Mouse (Mus musculus) stomach, postnatal 0 days (tissue): ENCODE measurements around the gene Fam219a. TPM values are rescaled to one million over a fixed set of nuclear protein-coding genes. Genes with fewer than 3 reads are reported as not detected.

ENCODE experiments used
- ATAC-seq: fragments of 200-750 bp; cut with Nextera tagmentation; 2 replicates; pipeline ENCODE4 v1.8.0; 2017; ENCODE audit not compliant: low FRiP score, low TSS enrichment
- DNase-seq: peaks from one replicate; pipeline ENCODE4 v3.0.0-alpha.2; 2016; ENCODE audit warnings: low spot score
- H3K27ac ChIP-seq: fragments of 300-500 bp; sonication (generic); replicated peaks from 2 replicates; pipeline ENCODE4 v1.5.1; 2014; ENCODE audit warnings: mild to moderate bottlenecking, control low read depth
- H3K27me3 ChIP-seq: fragments of 300-500 bp; sonication (generic); 2 replicates; pipeline ENCODE4 v1.6.1; 2014; ENCODE audit warnings: low read length; ENCODE audit not compliant: control insufficient read depth, insufficient read depth
- H3K36me3 ChIP-seq: fragments of 300-500 bp; sonication (generic); 2 replicates; pipeline ENCODE4 v1.6.1; 2014; ENCODE audit warnings: low read length, mixed read lengths; ENCODE audit not compliant: control insufficient read depth, insufficient read depth
- H3K4me1 ChIP-seq: fragments of 300-500 bp; sonication (generic); replicated peaks from 2 replicates; pipeline ENCODE4 v1.6.1; 2014; ENCODE audit warnings: antibody characterized with exemption; ENCODE audit not compliant: control insufficient read depth, insufficient read depth
- H3K4me2 ChIP-seq: fragments of 300-500 bp; sonication (generic); replicated peaks from 2 replicates; pipeline ENCODE4 v1.6.1; 2014; ENCODE audit warnings: low read depth, mild to moderate bottlenecking, control low read depth, moderate library complexity
- H3K4me3 ChIP-seq: fragments of 300-500 bp; sonication (generic); 2 replicates; pipeline ENCODE4 v1.5.1; 2014; ENCODE audit warnings: low read depth, low read length, control low read depth
- H3K9ac ChIP-seq: fragments of 300-500 bp; sonication (generic); 2 replicates; pipeline ENCODE4 v1.6.1; 2014; ENCODE audit warnings: mild to moderate bottlenecking, low read length, control low read depth, mixed read lengths
- H3K9me3 ChIP-seq: fragments of 300-500 bp; sonication (generic); 2 replicates; pipeline ENCODE4 v1.6.1; 2016; ENCODE audit warnings: low read length; ENCODE audit not compliant: control insufficient read depth
- CTCF ChIP-seq: IDR thresholded peaks from 2 replicates; pipeline ENCODE4 v1.5.1; 2016; ENCODE audit warnings: antibody characterized with exemption, low read depth, mild to moderate bottlenecking, moderate library complexity
- EP300 ChIP-seq: optimal IDR thresholded peaks from 2 replicates; pipeline ENCODE3; 2016; ENCODE audit warnings: antibody characterized with exemption
- WGBS: fragments of 180-500 bp; shearing (Covaris S2); extraction: QIAGEN DNeasy Blood & Tissue Kit; methylation state at CpG from one replicate; pipeline ENCODE4 v1.1.7; 2014; 5-methylcytosine and 5-hydroxymethylcytosine counted together
- polyA plus RNA-seq: library from polyadenylated mRNA; unstranded; fragments of >200 nt; fragmentation: Nextera tagmentation; extraction: Ambion mirVana; gene quantifications from 2 replicates; pipeline ENCODE4 v1.2.1, GENCODE M21; 2015

Fam219a gene
- polyA plus RNA-seq, 1 experiment from 2014 or later = 1.4 TPM

- Histone ChIP-seq H3K27me3 (no peaks in the 10 kb centered on the region), H3K9me3 (no peaks in the 10 kb centered on the region), H3K4me3 (no peak overlapping the region), H3K4me1 (no peaks in the 10 kb centered on the region), H3K36me3 (no peaks in the 10 kb centered on the region), H3K4me2 (no peak overlapping the region), H3K9ac (no peak overlapping the region), H3K27ac (no peak overlapping the region)
- TF ChIP-seq CTCF = no peak
- ATAC-seq (no peak), DNase-seq (peak; percentile 50)
- 16% methylated on average over 8 of the region's 8 CpGs for WGBS
These were observed 23.4 kb downstream of the Fam219a start for GRCm38 (mm10) chr4:41545985-41546384.

GRCm38 (mm10) chr4:41542136-41542535 lies 27.2 kb downstream of the Fam219a start:
- Histone ChIP-seq H3K4me3 (no peak overlapping the region), H3K36me3 (no peaks in the 10 kb centered on the region), H3K9ac (no peak overlapping the region), H3K4me2 (no peak overlapping the region), H3K4me1 (no peaks in the 10 kb centered on the region), H3K27me3 (no peaks in the 10 kb centered on the region), H3K9me3 (no peaks in the 10 kb centered on the region), H3K27ac (no peak overlapping the region)
- no peak for TF ChIP-seq EP300
- TF ChIP-seq CTCF = no peak
- DNase-seq (no peak), ATAC-seq (no peak)
- WGBS = 78% methylated on average over 8 of the region's 8 CpGs

- H3K4me3 ChIP-seq = no peak overlapping the region
- no peak overlapping the region for H3K27ac ChIP-seq
- H3K9me3 ChIP-seq = no peaks in the 10 kb centered on the region
- H3K4me1 ChIP-seq = no peaks in the 10 kb centered on the region
- DNase-seq (no peak), ATAC-seq (no peak)
- H3K27me3 ChIP-seq = no peaks in the 10 kb centered on the region
- WGBS = 74% methylated on average over 5 of the region's 5 CpGs
- H3K36me3 ChIP-seq = no peaks in the 10 kb centered on the region
- TF ChIP-seq CTCF = no peak
- TF ChIP-seq EP300 = no peak
- H3K9ac ChIP-seq = no peak overlapping the region
- no peak overlapping the region for H3K4me2 ChIP-seq
These were observed 34.5 kb downstream of the Fam219a start for GRCm38 (mm10) chr4:41534866-41535265.

- H3K9ac ChIP-seq = no peak overlapping the region
- no peaks in the 10 kb centered on the region for H3K27me3 ChIP-seq
- H3K4me1 ChIP-seq = no peaks in the 10 kb centered on the region
- no peak overlapping the region for H3K4me2 ChIP-seq
- no peak overlapping the region for H3K27ac ChIP-seq
- no peak for TF ChIP-seq CTCF
- TF ChIP-seq EP300 = no peak
- ATAC-seq = no peak
- H3K36me3 ChIP-seq = no peaks in the 10 kb centered on the region
- H3K4me3 ChIP-seq = no peak overlapping the region
- DNase-seq = peak; percentile 49
- WGBS = 21% methylated on average over 6 of the region's 6 CpGs
- H3K9me3 ChIP-seq = no peaks in the 10 kb centered on the region
These were observed 36.9 kb downstream of the Fam219a start for GRCm38 (mm10) chr4:41532420-41532819.

GRCm38 (mm10) chr4:41527996-41528395 lies 41.3 kb downstream of the Fam219a start:
- ATAC-seq (no peak), DNase-seq (no peak)
- Histone ChIP-seq H3K4me2 (no peak overlapping the region), H3K27me3 (no peaks in the 10 kb centered on the region), H3K36me3 (no peaks in the 10 kb centered on the region), H3K4me1 (no peaks in the 10 kb centered on the region), H3K27ac (no peak overlapping the region), H3K4me3 (no peak overlapping the region), H3K9ac (no peak overlapping the region), H3K9me3 (no peaks in the 10 kb centered on the region)
- WGBS = 27% methylated on average over 8 of the region's 8 CpGs
- TF ChIP-seq CTCF = no peak
- TF ChIP-seq EP300 = no peak

GRCm38 (mm10) chr4:41527076-41527475 lies 42.3 kb downstream of the Fam219a start:
- no peak for ATAC-seq
- no peak overlapping the region for H3K4me3 ChIP-seq
- WGBS = 51% methylated on average over 13 of the region's 13 CpGs

More at GRCm38 (mm10) chr4:41527076-41527475, 42.3 kb downstream of the Fam219a start:
- no peak for TF ChIP-seq CTCF
- no peaks in the 10 kb centered on the region for H3K4me1 ChIP-seq
- H3K9ac ChIP-seq = no peak overlapping the region
- no peaks in the 10 kb centered on the region for H3K9me3 ChIP-seq
- no peak for DNase-seq
- H3K27me3 ChIP-seq = no peaks in the 10 kb centered on the region
- H3K4me2 ChIP-seq = no peak overlapping the region
- H3K36me3 ChIP-seq = no peaks in the 10 kb centered on the region; the same call in 1 of the 2 replicates
- H3K27ac ChIP-seq = no peak overlapping the region
